Mouse (Mus musculus): ENCODE measurements around the gene Mfsd13b. TPM values are rescaled to one million over a fixed set of nuclear protein-coding genes. Genes with fewer than 3 reads are reported as not detected.
A peak's percentile ranks its signal among the peaks of the same experiment; 100 is the strongest.

Gene Mfsd13b
- polyA plus RNA-seq, 1 experiment: 0.40 TPM

DNA sequence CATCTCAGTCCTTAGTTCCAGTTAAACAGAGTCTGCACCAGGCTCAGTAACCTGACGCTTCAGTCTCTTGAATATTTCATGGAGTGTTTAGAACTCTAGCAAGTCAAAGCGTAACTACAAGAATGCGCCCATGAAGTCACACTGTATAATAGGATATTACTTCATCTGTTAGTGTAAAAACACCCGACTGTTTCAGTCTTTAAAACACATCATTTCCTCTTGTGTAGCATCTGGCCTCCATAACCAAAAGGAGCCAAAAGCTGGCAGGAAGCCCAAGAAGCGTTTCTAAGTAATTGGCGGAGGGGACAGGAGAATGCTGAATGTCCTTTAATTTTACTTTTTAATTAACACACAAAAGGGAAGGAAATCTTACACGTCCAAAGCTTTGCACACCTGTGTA is 5.2 kb upstream of the Mfsd13b start:
- no peak overlapping the region for H3K4me3 ChIP-seq (ENCODE audit: insufficient read depth, low read length)
- H3K4me1 ChIP-seq (ENCODE audit: control insufficient read depth, insufficient read depth, low read length): no peaks in the 10 kb centered on the region
- TF ChIP-seq CTCF (IDR thresholded peaks at IDR 0.05; ENCODE audit: extremely low read depth, insufficient read depth, low read length): no peak
- TF ChIP-seq POLR2A (IDR thresholded peaks at IDR 0.05; ENCODE audit: extremely low read depth, insufficient read depth, low read length): no peak
- no peak overlapping the region for H3K27ac ChIP-seq (ENCODE audit: insufficient read depth, low read length)

- no peaks in the 10 kb centered on the region for H3K4me1 ChIP-seq (ENCODE audit: control insufficient read depth, insufficient read depth, low read length)
- no peak for TF ChIP-seq CTCF (IDR thresholded peaks at IDR 0.05; ENCODE audit: extremely low read depth, insufficient read depth, low read length)
- no peak for TF ChIP-seq POLR2A (IDR thresholded peaks at IDR 0.05; ENCODE audit: extremely low read depth, insufficient read depth, low read length)
- H3K4me3 ChIP-seq (ENCODE audit: insufficient read depth, low read length): no peak overlapping the region
- H3K27ac ChIP-seq (ENCODE audit: insufficient read depth, low read length): no peak overlapping the region
Observed at GRCm38 (mm10) chr7:120980041-120980440, 2.3 kb upstream of the Mfsd13b start.

DNA sequence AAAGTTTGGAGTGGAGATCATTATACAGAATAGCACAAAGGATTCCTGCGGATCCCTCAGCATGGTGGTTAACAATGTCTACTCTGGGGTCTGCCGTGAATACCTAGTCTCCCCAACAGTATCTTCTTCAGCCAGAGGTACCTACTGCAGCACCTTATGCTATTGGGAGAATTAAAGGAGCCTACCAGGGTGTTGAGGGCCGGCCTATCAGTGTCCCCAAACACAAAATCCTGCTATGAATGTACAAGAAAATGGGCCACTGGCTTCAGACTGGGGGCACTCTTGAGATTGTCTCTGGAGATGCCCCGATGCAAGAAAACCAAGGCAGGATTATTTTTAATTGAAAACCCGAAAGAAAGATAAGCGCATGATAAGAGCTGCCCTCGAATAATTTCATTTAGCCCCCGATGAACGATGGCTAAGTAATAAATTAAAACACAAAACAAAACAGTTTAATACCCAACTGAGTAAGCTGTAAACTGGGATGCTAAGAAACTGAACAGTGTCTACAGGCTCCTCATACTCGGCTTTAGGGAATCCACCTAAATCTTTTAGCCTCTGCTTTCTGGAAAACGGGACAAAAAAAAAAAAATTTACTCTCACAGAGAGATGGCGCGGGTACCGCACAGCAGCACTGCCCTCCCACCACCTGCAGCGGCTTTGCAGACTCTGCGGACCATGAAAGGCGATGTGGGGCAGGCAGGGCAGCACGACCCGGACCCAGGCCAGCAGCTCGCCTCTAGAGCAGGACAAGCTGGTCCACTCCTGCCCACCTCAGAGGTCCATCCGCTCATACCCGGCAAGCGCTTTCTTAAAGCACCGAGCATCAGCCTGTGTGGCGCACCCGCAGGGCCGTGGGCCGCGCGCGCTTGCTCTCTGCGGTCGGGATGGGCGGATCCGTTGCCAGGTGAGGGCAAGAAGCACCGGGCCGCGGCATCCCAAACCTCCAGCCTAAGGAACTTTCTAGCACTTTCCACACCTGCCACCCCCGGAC is 1.1 kb upstream of the Mfsd13b start:
- Histone ChIP-seq H3K27ac (ENCODE audit: insufficient read depth, low read length) (no peak overlapping the region), H3K4me1 (ENCODE audit: control insufficient read depth, insufficient read depth, low read length) (no peaks in the 10 kb centered on the region), H3K4me3 (ENCODE audit: insufficient read depth, low read length) (peak overlapping the region; percentile 57)
- no peak for TF ChIP-seq POLR2A (IDR thresholded peaks at IDR 0.05; ENCODE audit: extremely low read depth, insufficient read depth, low read length)
- no peak for TF ChIP-seq CTCF (IDR thresholded peaks at IDR 0.05; ENCODE audit: extremely low read depth, insufficient read depth, low read length)

- peak overlapping the region; percentile 57; the same call in 1 of the 2 replicates for H3K4me3 ChIP-seq (ENCODE audit: insufficient read depth, low read length)
- H3K4me1 ChIP-seq (ENCODE audit: control insufficient read depth, insufficient read depth, low read length): no peaks in the 10 kb centered on the region
- no peak overlapping the region for H3K27ac ChIP-seq (ENCODE audit: insufficient read depth, low read length)
- TF ChIP-seq CTCF (IDR thresholded peaks at IDR 0.05; ENCODE audit: extremely low read depth, insufficient read depth, low read length) (no peak), POLR2A (IDR thresholded peaks at IDR 0.05; ENCODE audit: extremely low read depth, insufficient read depth, low read length) (no peak)
Observed at GRCm38 (mm10) chr7:120982968-120983367, 659 bp downstream of the Mfsd13b start.

GRCm38 (mm10) chr7:120991191-120991590 is 8.9 kb downstream of the Mfsd13b start:
- Histone ChIP-seq H3K27ac (ENCODE audit: insufficient read depth, low read length) (no peak overlapping the region), H3K4me3 (ENCODE audit: insufficient read depth, low read length) (no peak overlapping the region), H3K4me1 (ENCODE audit: control insufficient read depth, insufficient read depth, low read length) (no peaks in the 10 kb centered on the region)
- TF ChIP-seq POLR2A (IDR thresholded peaks at IDR 0.05; ENCODE audit: extremely low read depth, insufficient read depth, low read length) (no peak), CTCF (IDR thresholded peaks at IDR 0.05; ENCODE audit: extremely low read depth, insufficient read depth, low read length) (no peak)

- H3K4me1 ChIP-seq (ENCODE audit: control insufficient read depth, insufficient read depth, low read length): no peaks in the 10 kb centered on the region
- H3K4me3 ChIP-seq (ENCODE audit: insufficient read depth, low read length): no peak overlapping the region
- TF ChIP-seq CTCF (IDR thresholded peaks at IDR 0.05; ENCODE audit: extremely low read depth, insufficient read depth, low read length): no peak
- no peak for TF ChIP-seq POLR2A (IDR thresholded peaks at IDR 0.05; ENCODE audit: extremely low read depth, insufficient read depth, low read length)
- H3K27ac ChIP-seq (ENCODE audit: insufficient read depth, low read length): no peak overlapping the region
Observed at GRCm38 (mm10) chr7:120999021-120999530, 16.8 kb downstream of the Mfsd13b start.

- no peak overlapping the region for H3K4me3 ChIP-seq (ENCODE audit: insufficient read depth, low read length)
- no peak overlapping the region for H3K27ac ChIP-seq (ENCODE audit: insufficient read depth, low read length)
- no peak for TF ChIP-seq POLR2A (IDR thresholded peaks at IDR 0.05; ENCODE audit: extremely low read depth, insufficient read depth, low read length)
- no peak for TF ChIP-seq CTCF (IDR thresholded peaks at IDR 0.05; ENCODE audit: extremely low read depth, insufficient read depth, low read length)
- no peaks in the 10 kb centered on the region for H3K4me1 ChIP-seq (ENCODE audit: control insufficient read depth, insufficient read depth, low read length)
Observed at GRCm38 (mm10) chr7:121000065-121000822, 17.9 kb downstream of the Mfsd13b start.

DNA sequence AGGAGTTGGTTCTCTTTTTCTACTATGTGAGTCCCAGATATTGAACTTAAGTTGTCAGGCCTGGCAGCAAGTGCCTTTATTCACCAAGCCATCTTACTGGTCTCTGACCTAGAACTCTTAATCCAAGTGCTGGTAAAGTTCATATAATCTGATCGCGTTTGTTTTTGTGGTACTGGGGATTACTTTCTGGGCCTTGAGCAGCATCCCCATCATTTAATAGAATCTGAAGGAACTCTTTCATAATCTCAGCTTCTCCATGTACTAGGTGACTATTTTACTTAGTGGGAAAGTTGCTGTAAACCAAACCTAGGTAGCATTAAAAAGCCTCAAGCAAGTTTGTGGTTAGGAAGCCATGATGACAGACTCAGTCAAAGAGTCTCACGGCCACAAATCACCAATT is 19.6 kb downstream of the Mfsd13b start:
- no peak overlapping the region for H3K27ac ChIP-seq (ENCODE audit: insufficient read depth, low read length)
- no peak overlapping the region for H3K4me3 ChIP-seq (ENCODE audit: insufficient read depth, low read length)
- H3K4me1 ChIP-seq (ENCODE audit: control insufficient read depth, insufficient read depth, low read length): no peaks in the 10 kb centered on the region
- TF ChIP-seq CTCF (IDR thresholded peaks at IDR 0.05; ENCODE audit: extremely low read depth, insufficient read depth, low read length): no peak

- Histone ChIP-seq H3K4me1 (ENCODE audit: control insufficient read depth, insufficient read depth, low read length) (no peaks in the 10 kb centered on the region), H3K27ac (ENCODE audit: insufficient read depth, low read length) (no peak overlapping the region), H3K4me3 (ENCODE audit: insufficient read depth, low read length) (no peak overlapping the region)
- no peak for TF ChIP-seq CTCF (IDR thresholded peaks at IDR 0.05; ENCODE audit: extremely low read depth, insufficient read depth, low read length)
- TF ChIP-seq POLR2A (IDR thresholded peaks at IDR 0.05; ENCODE audit: extremely low read depth, insufficient read depth, low read length): no peak
Observed at GRCm38 (mm10) chr7:121002407-121002928, 20.2 kb downstream of the Mfsd13b start.

Measured in cortical plate, adult 2 months (tissue).